11 mouse cellular contexts compared by ENCODE assay signal in the genomic region with DNA sequence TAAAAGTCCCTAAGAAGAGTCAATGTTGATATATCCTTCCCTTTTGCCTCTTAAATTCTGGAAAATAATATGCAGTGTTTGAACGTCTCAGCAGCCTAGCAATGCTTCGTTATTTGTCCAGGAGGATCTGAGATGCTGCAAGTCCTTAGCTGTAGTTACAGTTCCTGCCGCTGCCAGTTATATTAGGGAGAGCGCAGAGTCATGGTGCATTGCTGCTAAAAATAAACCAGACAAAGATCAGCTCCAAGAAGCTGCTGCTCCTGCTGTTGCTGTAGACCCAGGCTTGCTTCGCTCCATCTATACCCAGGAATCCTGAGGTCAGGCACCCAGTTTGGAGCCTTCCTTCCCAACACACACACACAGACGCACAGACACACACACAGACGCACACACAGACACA.
A peak's percentile ranks its signal among the peaks of the same experiment; 100 is the strongest.
DNase-seq lines count a peak whose midpoint lies in the region; ATAC-seq and TF ChIP-seq lines count a peak whose summit lies in the region.
"Had no signal": no experiment of that assay in that cellular context is flagged by ENCODE, and none has a peak within 500 bp of the region (broad histone marks: within the 10 kb centered on the region; RNA-seq: fewer than 3 reads in every experiment).

No protein-coding gene starts in this region.

- WGBS in heart, embryonic 11.5 days (ENCODE audit: insufficient replicate concordance) = 54% methylated on average over 7 of the region's 7 CpGs

- H3K4me3 ChIP-seq in heart, embryonic 11.5 days (ENCODE audit: low read depth, low read length) = no peak overlapping the region
- H3K4me3 ChIP-seq in layer of hippocampus, adult 2 months = no peak overlapping the region
- H3K4me3 ChIP-seq: liver, embryonic 15.5 days had no signal

- ATAC-seq in heart, embryonic 11.5 days (replicated peaks; ENCODE audit: insufficient number of reproducible peaks, low FRiP score, low TSS enrichment) = no peak

- no peaks in the 10 kb centered on the region for H3K36me3 ChIP-seq in heart, embryonic 11.5 days (ENCODE audit: control insufficient read depth, insufficient read depth, low read length)
- H3K36me3 ChIP-seq: liver, embryonic 15.5 days had no signal

- H3K4me2 ChIP-seq in heart, embryonic 11.5 days = no peak overlapping the region
- H3K4me2 ChIP-seq: liver, embryonic 15.5 days had no signal

- TF ChIP-seq CTCF in layer of hippocampus, adult 2 months (conservative IDR thresholded peaks at IDR 0.05) = peak; percentile 50

- DNase-seq in heart, adult 11 months = peak; percentile 27
- no peak for DNase-seq in layer of hippocampus, adult 2 months (ENCODE audit: low spot score in 2 of 2)
- no peak for DNase-seq in layer of hippocampus, adult 9-10 months (ENCODE audit: low spot score)
- DNase-seq in 416B (ENCODE audit: low read depth) = peak; percentile 7
- DNase-seq in cerebellum, postnatal 10 days = peak; percentile 45 to 55
- DNase-seq in spleen, adult 12 weeks (ENCODE audit: low spot score) = no peak
- no peak for DNase-seq in adrenal gland, adult 2 months
- DNase-seq: kidney, postnatal 25 days; thymus, postnatal 36 days had no signal

- no peak overlapping the region for H3K9ac ChIP-seq in heart, embryonic 11.5 days (ENCODE audit: low read depth, low read length)
- H3K9ac ChIP-seq: liver, embryonic 15.5 days had no signal

- H3K9me3 ChIP-seq in heart, embryonic 11.5 days (replicated peaks; ENCODE audit: control insufficient read depth, low read length) = no peaks in the 10 kb centered on the region
- H3K9me3 ChIP-seq: liver, embryonic 15.5 days had no signal

- H3K4me1 ChIP-seq in heart, embryonic 11.5 days (ENCODE audit: control insufficient read depth, insufficient read depth, low read length) = peaks cover 9% of the 10 kb centered on the region; the same call in 1 of the 2 replicates
- H3K4me1 ChIP-seq: liver, embryonic 15.5 days had no signal

- H3K27ac ChIP-seq in heart, embryonic 11.5 days (ENCODE audit: low read depth, low read length) = no peak overlapping the region
- peak overlapping the region; percentile 21; the same call in 1 of the 2 replicates for H3K27ac ChIP-seq in layer of hippocampus, adult 2 months
- H3K27ac ChIP-seq: liver, embryonic 15.5 days had no signal

- no peaks in the 10 kb centered on the region for H3K27me3 ChIP-seq in heart, embryonic 11.5 days (ENCODE audit: control insufficient read depth, insufficient read depth, low read length)
- H3K27me3 ChIP-seq: liver, embryonic 15.5 days had no signal

Comparison
In these comparisons a context has a peak if more than half of its experiments do, and no peak if none do; other contexts are left out.
1. DNase-seq: peak in heart, adult 11 months (single experiment), 416B (single experiment) and cerebellum, postnatal 10 days (2 of 2); none in layer of hippocampus, adult 2 months (0 of 2), layer of hippocampus, adult 9-10 months (single experiment), spleen, adult 12 weeks (single experiment) and adrenal gland, adult 2 months (single experiment).